Mouse (Mus musculus): ENCODE measurements around the gene Zfp286. TPM values are rescaled to one million over a fixed set of nuclear protein-coding genes. Genes with fewer than 3 reads are reported as not detected.
A peak's percentile ranks its signal among the peaks of the same experiment; 100 is the strongest.

Gene Zfp286
- 2.1 and 2.5 TPM in 2 replicates for total RNA-seq (2021)
- long read RNA-seq, partial matches to known transcripts, result 1 of 5 reads
- long read RNA-seq, other reads (novel, unspliced or antisense), result 0 of 5 reads

- peak; percentile 72 for DNase-seq
Observed at GRCm38 (mm10) chr11:62788935-62789616, at the start of gene Zfp286. Gene Zfp286, minus strand, starts transcription at chr11:62789462.

DNA sequence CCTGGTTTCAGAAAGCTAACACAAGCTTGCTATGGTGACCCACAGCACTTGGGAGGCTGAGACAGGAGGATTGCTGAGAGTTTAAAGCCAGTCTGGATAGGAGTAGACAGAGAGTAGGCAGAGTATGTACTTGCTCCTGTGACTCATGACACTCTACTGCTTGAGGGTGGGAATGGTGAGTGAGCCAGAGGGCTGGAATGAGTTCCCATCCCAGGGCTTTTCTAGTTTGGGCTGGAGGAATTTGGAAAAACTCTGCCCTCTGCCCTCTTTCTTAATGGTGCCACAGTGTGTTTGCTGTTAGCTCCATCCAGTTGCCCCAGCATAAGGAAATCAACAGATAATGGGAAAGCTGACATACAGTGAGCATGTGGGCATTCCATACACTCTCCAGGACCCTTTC lies 42.6 kb upstream of the Zfp286 start:
- DNase-seq, result no peak

DNA sequence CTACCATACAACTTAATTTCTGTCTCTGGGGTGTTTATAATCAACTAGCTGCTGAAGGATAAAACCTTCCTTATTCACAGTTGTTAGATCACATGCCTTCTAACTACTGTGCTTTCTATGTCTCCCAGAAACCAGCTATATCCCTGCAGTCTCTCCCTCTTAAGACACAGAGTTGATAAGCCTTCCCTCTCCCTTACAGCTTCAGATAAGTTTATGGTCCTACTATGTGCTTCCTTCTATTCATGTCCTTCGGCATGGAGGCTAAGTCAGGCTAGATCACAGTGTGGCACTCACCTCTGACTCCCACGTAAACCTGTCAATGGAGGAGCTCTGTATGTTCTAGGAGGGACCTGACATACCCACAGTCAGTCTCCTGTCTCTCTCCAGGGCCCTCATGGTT lies 41.1 kb upstream of the Zfp286 start:
- no peak for DNase-seq

GRCm38 (mm10) chr11:62827911-62828310 lies 38.6 kb upstream of the Zfp286 start:
- DNase-seq, result no peak

DNA sequence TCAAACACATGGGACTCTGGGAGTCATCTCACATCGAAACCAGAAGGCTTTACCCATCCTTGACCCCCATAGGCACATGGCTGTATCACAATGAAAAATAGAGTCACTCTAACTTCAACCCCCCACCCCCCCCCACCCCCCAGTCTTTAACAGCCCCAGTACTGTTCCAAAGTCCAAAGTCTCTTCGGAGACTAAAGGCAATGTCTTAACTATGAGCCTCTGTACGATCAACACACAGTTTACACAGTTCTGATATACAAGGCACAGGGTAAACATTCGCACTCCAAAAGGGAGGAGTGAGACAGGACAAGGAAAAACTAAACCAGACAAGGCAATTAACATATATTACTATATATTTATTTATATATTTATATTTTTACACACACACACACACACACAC lies 37.9 kb upstream of the Zfp286 start:
- DNase-seq, result no peak

DNA sequence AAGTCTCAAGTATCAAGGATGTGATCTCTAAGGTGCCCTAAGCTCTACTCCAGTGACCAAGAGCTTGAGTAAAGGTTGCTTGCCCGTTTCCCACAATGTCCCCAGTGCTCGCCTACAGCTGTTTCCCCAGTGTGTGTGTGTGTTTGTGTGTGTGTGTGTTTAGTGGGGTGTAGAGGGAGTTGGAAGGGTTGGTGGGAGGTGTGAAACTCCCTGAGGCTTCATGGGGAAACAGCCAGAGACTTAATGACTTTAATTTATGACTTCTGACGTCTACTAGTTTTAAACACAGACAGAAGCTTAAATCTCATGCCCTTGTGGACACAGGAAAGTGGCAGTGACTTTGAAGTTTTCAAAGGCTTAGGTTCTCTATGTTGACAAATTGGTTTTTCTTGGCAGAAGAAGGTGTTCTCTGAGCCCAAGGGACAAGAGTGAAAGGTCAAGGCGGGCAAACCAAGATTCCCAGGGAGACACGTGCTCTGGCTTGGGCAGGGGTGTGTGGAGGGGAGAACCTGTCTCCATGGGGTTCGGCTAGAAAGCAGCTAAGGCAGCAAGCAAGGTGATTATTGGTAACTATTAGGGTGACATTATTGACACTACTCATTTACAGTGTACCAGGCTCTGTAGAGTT lies 37.0 kb upstream of the Zfp286 start:
- peak; percentile 18 for DNase-seq

GRCm38 (mm10) chr11:62825222-62826105 lies 36.2 kb upstream of the Zfp286 start:
- no peak for DNase-seq

DNA sequence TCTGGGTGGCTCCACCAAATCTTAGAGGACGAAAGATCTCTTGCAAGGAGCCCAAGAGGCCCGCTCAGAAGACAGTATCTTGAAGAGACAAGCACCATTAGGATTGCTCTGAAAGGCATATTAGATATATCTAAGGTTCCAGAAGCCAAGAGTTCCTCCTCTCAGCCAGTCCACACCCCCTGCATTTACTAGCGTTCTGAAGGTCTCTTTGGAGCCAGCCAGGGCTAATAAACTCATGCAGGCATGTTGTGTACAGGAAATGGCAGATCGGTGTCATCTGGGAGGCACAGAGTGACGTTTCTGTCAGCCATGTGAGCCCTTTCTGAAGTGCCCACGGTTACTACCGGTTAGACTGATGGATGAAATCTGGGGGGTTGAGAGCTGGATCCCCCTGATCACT lies 34.9 kb upstream of the Zfp286 start:
- no peak for DNase-seq

GRCm38 (mm10) chr11:62821893-62822292 lies 32.6 kb upstream of the Zfp286 start:
- DNase-seq, result no peak

- DNase-seq, result peak; percentile 5
Observed at GRCm38 (mm10) chr11:62820661-62821437, 31.6 kb upstream of the Zfp286 start.

GRCm38 (mm10) chr11:62820059-62820541 lies 30.8 kb upstream of the Zfp286 start, which contains the start of gene Trim16:
Gene Trim16, plus strand, starts transcription at chr11:62820231.
- peak; percentile 58 for DNase-seq

DNA sequence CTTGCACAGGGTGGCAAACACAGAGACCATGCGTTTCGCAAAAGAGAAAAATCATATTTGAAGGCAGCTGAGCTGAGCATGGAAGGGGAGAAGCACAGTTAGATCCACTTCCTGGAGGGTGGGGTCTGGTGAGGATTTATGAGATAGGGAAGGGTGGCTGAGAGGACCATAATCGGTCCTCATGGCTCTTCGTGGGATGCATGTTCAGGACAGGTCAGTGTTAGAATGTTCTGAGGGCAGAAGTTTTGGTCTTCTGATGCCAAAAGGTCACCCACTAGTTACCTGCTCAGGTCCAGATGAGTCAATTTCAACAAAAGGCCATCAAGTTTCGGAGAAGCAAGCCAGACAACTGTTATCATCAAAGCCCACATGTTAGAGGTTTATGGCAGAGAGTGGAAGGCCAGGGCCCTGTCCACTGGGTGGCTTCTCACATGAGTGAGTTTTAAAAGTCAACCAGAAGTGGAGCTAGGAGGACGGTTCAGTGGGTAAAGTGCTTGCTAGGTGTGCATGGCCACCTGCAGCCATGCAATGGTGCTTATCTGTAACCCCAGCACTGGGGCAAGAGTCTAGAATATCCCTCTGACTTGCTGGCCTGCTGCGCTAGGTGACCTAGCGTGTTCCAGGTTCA lies 29.9 kb upstream of the Zfp286 start:
- no peak for DNase-seq

DNA sequence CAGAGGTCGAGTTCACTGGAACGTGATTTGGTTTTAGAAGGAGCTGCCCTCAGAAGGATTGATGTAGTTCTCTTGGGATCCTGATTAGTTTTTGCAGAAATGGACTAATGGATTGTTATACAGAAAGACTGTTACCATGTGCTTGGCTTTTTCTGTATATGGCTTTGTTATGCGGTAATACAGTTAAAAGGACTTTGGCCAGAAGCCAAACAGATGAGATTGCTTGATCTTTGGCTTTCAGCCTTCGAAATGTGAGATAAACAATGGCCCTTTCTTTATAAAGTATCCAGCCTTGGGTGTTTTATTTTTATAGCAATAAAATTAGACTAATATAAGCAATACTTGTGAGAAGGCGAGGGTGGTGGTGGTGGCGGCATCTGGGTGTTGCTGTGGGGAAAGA lies 27.3 kb upstream of the Zfp286 start:
- DNase-seq, result no peak

DNA sequence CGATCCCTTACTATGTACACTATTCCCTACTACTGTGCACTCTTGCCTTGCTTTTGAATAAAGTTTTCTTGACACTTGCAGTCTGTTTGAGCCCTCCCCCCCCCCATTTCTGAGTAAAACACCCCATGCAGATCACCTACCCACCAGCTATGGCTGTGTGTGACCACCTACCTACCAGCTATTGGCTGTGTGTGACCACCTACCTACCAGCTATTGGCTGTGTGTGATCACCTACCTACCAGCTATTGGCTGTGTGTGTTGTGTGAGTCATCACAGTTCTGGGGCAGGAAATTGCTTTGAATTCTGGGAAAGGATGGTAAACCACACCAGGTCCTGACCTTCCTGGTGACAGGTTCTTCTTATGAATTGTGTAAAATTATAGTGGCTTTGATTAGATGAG lies 26.2 kb upstream of the Zfp286 start:
- DNase-seq, result no peak

DNA sequence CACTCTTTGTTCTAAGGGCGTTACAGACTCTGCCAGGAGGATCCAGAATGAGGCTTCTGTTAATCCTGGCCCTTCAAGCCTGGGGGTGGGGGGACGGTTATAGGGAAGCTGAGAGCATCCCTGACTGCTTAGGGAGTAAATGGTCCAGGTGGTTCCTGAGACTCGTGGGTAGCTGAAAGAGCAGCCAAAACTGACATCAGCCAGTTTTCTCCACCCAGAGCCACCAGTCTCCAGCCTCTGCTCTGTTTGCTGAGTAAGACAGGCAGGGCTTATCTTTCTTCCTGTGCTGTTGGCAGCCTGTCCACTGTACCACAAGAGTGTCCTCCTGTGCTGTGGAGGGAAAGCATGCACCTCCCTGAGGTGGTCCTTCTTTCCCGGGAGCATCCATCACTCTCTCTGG lies 25.4 kb upstream of the Zfp286 start:
- DNase-seq, result no peak

DNA sequence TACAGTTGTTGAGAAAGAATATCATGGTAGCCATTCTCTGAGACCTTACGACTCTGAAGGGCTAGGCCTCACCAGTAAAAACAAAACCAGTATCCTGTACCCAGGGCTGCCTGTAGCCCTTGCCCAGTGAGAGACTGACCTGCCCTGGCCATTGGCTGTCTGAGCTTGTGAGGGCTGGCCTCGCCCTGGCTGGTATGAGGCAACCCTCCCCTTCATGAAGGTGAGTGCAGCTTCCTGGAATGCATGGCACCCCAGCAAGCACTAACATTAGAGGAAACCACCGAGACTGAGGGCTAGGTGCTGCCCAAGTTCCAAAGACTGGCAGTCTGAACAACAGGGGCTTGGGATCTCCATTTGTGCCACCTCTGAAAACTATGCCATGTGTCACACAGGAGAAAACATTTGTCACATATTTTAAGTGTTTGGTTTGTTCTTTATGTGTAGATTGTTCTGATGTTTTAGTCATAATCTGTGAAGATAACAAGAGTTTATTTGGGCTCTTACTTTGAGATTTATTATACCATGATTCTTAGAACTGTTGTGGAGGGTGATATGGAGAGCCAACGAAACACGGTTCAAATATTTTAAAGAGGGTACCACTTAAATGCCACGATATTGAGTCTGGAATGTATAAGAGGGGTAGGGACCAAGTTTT lies 24.8 kb upstream of the Zfp286 start:
- no peak for DNase-seq

DNA sequence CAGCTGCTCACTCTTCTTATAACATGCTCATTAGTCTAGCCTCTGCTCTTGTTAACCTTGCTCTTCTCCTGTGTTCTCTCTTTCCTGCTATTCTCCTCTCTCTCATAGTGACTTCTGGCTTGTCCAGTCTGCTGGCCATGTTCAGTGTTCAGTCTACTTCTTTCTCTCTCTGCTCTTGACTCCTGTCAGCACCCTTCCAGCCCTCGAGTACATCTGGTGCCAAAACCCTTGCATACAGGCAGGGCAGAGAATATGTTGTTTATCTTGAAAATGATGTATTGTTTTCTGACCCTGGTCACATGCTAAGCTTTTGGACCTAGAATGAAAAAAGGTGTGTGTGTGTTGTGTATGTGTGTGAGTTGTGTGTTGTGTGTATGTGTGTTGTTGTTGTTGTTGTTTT lies 24.2 kb upstream of the Zfp286 start:
- DNase-seq, result no peak

- DNase-seq, result no peak
Observed at GRCm38 (mm10) chr11:62812268-62812667, 23.0 kb upstream of the Zfp286 start.

GRCm38 (mm10) chr11:62809201-62809600 lies 19.9 kb upstream of the Zfp286 start:
- DNase-seq, result no peak

DNA sequence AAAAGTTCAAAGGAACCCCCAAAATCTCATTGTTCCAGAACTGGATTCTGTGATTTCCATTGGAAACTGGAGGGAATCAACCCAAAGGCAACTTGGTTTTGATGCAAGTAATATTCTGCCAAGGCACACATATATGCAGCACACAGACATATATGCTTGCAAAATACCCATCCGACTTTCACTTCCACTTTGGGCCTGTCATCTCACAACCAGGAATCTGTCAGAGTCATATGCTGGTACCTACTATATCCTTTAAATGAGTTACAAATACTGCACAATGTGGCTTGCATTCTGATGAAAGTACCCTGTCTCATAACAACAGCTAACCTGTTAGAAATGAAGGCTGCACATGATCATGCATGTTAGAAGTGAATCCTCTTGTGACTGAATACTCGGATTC lies 18.7 kb upstream of the Zfp286 start:
- no peak for DNase-seq

DNA sequence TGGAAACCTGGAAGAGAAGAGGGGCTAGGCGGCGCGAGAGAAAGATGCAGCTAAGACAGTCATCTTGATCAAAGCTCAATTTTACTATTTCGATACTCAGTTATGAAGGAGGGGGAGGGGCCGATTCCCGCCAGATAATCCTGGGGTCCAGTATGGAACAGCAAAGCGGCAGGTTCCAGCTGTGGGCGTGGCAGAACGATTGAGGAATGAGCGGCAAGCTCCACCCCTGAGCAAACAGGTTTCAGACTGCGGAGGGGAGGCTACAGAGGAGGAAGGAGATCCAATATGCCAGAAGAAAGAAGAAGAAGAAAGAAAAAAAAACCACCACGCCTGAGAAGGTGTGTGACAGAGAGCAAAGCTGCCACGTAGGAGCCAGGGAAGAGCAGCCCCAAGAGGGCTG lies 14.9 kb upstream of the Zfp286 start:
- no peak for DNase-seq

Measured in adrenal gland, postnatal 25 days (tissue).